Mouse (Mus musculus) liver, adult 2 months (tissue): ENCODE data around the gene Slc48a1.

Experiments used
- CTCF ChIP-seq: fragments of 200-500 bp; IDR thresholded peaks from 2 replicates; pipeline ENCODE4 v1.5.1; 2011; ENCODE audit warnings: low read depth, low read length, control low read depth
- POLR2A ChIP-seq: fragments of 200-500 bp; IDR thresholded peaks from 2 replicates; pipeline ENCODE4 v1.6.1; 2011; ENCODE audit warnings: low read length, control low read depth; ENCODE audit not compliant: insufficient read depth; ENCODE audit errors: extremely low read depth

- TF ChIP-seq CTCF (no peak), POLR2A (no peak)
Observed at GRCm38 (mm10) chr15:97824042-97824441, 45.7 kb downstream of the Slc48a1 start.
